Mouse (Mus musculus) hindbrain, embryonic 13.5 days (tissue): ENCODE measurements around the gene Pnrc2. TPM values are rescaled to one million over a fixed set of nuclear protein-coding genes. Genes with fewer than 3 reads are reported as not detected.

Experiments used
- ATAC-seq: fragments of 200-750 bp; cut with Nextera tagmentation; 2 replicates; pipeline ENCODE4 v1.8.0; 2017; ENCODE audit warnings: moderate TSS enrichment; ENCODE audit not compliant: low FRiP score
- H3K27ac ChIP-seq: fragments of 300-500 bp; sonication (generic); 2 replicates; pipeline ENCODE4 v1.5.1; 2015; ENCODE audit warnings: inconsistent platforms, mild to moderate bottlenecking, moderate library complexity
- H3K27me3 ChIP-seq: fragments of 300-500 bp; sonication (generic); 2 replicates; pipeline ENCODE4 v1.6.1; 2015; ENCODE audit warnings: mild to moderate bottlenecking, inconsistent platforms
- H3K36me3 ChIP-seq: fragments of 300-500 bp; sonication (generic); 2 replicates; pipeline ENCODE4 v1.6.1; 2015; ENCODE audit warnings: mild to moderate bottlenecking, inconsistent platforms
- H3K4me1 ChIP-seq: fragments of 300-500 bp; sonication (generic); replicated peaks from 2 replicates; pipeline ENCODE4 v1.6.1; 2015; ENCODE audit warnings: inconsistent platforms
- H3K4me2 ChIP-seq: fragments of 300-500 bp; sonication (generic); 2 replicates; pipeline ENCODE4 v1.6.1; 2015; ENCODE audit warnings: inconsistent platforms, mild to moderate bottlenecking, moderate library complexity
- H3K4me3 ChIP-seq: fragments of 300-500 bp; sonication (generic); 2 replicates; pipeline ENCODE4 v1.5.1; 2015; ENCODE audit warnings: mild to moderate bottlenecking, inconsistent platforms
- H3K9ac ChIP-seq: fragments of 300-500 bp; sonication (generic); 2 replicates; pipeline ENCODE4 v1.6.1; 2015; ENCODE audit warnings: mild to moderate bottlenecking, inconsistent platforms
- H3K9me3 ChIP-seq: fragments of 300-500 bp; sonication (generic); 2 replicates; pipeline ENCODE4 v1.6.1; 2016; ENCODE audit warnings: inconsistent platforms
- WGBS: fragments of 180-500 bp; shearing (Covaris S2); methylation state at CpG from one replicate; pipeline ENCODE4 v1.1.7; 2015; 5-methylcytosine and 5-hydroxymethylcytosine counted together
- polyA plus RNA-seq: library from polyadenylated mRNA; unstranded; fragments of >200 nt; fragmentation: Nextera tagmentation; extraction: Ambion mirVana; gene quantifications from 2 replicates; pipeline ENCODE4 v1.2.1, GENCODE M21; 2015

The Pnrc2 gene
- polyA plus RNA-seq, 1 experiment from 2014 or later = 109 TPM

- H3K4me2 ChIP-seq = peak overlapping the region; percentile 84
- WGBS = 7% methylated on average over 6 of the region's 6 CpGs
- peak overlapping the region; percentile 82 for H3K9ac ChIP-seq
- peak overlapping the region; percentile 93 for H3K4me3 ChIP-seq
- H3K36me3 ChIP-seq = no peaks in the 10 kb centered on the region
- peaks cover 48% of the 10 kb centered on the region for H3K4me1 ChIP-seq
- H3K27ac ChIP-seq = peak overlapping the region; percentile 99
- H3K27me3 ChIP-seq = no peaks in the 10 kb centered on the region
- H3K9me3 ChIP-seq = no peaks in the 10 kb centered on the region
- ATAC-seq = peak; percentile 17; the same call in 1 of the 2 replicates
Measured at GRCm38 (mm10) chr4:135855080-135855479, 18.6 kb downstream of the Pnrc2 start.

- Histone ChIP-seq H3K9ac (peak overlapping the region; percentile 82), H3K9me3 (no peaks in the 10 kb centered on the region), H3K4me2 (peak overlapping the region; percentile 84), H3K27me3 (no peaks in the 10 kb centered on the region), H3K27ac (peak overlapping the region; percentile 99), H3K36me3 (no peaks in the 10 kb centered on the region), H3K4me3 (peak overlapping the region; percentile 93), H3K4me1 (peaks cover 48% of the 10 kb centered on the region)
- WGBS = 76% methylated on average over 11 of the region's 11 CpGs
- no peak for ATAC-seq
Measured at GRCm38 (mm10) chr4:135854630-135855029, 19.0 kb downstream of the Pnrc2 start.

- Histone ChIP-seq H3K9me3 (no peaks in the 10 kb centered on the region), H3K9ac (peak overlapping the region; percentile 43), H3K4me1 (peaks cover 43% of the 10 kb centered on the region), H3K27me3 (no peaks in the 10 kb centered on the region), H3K4me3 (no peak overlapping the region), H3K27ac (peak overlapping the region; percentile 99), H3K4me2 (no peak overlapping the region), H3K36me3 (no peaks in the 10 kb centered on the region)
- ATAC-seq = no peak
- 88% methylated on average over 14 of the region's 14 CpGs for WGBS
Measured at GRCm38 (mm10) chr4:135853987-135854546, 19.6 kb downstream of the Pnrc2 start.

DNA sequence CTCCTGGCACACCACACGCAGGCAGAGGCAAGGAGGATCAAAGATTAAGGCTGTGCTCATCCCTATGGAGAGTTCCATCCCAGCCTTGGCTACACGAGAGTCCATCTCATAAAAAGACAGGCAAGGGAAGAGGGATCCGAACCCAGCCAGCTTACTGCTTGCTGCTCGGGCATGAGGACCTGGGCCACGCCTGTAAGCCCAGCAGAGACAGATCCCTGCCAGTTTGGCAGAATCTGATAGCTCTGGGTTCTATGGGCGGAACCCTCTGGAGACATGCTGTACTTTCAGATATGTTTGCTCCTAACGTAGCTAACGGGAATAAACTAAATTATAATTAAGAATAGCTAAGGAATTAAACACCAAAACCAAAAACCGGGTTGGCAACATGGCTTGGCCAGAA lies 21.7 kb downstream of the Pnrc2 start:
- no peak overlapping the region for H3K4me3 ChIP-seq
- H3K27ac ChIP-seq = no peak overlapping the region
- peaks cover 28% of the 10 kb centered on the region for H3K4me1 ChIP-seq
- no peaks in the 10 kb centered on the region for H3K36me3 ChIP-seq
- no peaks in the 10 kb centered on the region for H3K9me3 ChIP-seq
- no peak overlapping the region for H3K9ac ChIP-seq
- 93% methylated on average over 9 of the region's 9 CpGs for WGBS
- ATAC-seq = no peak
- no peak overlapping the region for H3K4me2 ChIP-seq
- no peaks in the 10 kb centered on the region for H3K27me3 ChIP-seq

DNA sequence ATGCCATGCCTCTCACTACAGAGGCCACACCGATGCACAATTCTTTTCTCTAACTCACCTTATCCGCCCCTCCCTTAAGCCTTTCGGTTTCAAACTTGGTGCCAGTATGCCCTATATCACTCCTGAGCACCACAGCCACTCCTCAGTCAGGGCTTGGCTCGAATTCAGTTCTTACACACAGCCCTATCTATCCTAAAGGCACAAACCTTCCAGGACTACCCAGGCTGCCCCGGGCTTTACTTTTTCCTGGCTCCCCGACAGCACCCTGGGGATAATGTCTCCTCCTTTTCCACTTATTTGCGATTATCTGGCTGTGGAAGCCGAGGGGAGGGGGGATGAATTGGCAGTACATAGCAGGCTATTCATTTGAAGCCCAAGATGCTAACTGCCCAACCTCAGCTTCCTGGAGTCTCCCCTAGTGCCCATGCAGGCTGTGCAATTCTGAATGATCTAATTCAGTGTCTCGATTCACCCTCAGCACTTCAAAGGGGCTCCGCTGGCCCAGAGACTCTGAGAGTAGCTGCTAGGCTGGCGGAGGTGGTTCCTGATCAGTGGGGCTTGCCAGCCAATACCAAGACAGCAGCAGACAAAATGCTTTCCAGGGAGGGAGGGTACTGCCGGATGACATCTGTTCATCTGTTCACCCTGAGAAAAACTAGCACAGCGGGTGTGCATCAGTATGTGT lies 23.1 kb downstream of the Pnrc2 start:
- WGBS = 32% methylated on average over 13 of the region's 13 CpGs
- Histone ChIP-seq H3K27ac (peak overlapping the region; percentile 74), H3K36me3 (no peaks in the 10 kb centered on the region), H3K4me2 (peak overlapping the region; percentile 38), H3K4me1 (peaks cover 28% of the 10 kb centered on the region), H3K9me3 (no peaks in the 10 kb centered on the region), H3K27me3 (no peaks in the 10 kb centered on the region), H3K4me3 (0 out of 2 replicates have a peak overlapping the region, but pooled peaks have one; percentile 8), H3K9ac (peak overlapping the region; percentile 36)
- ATAC-seq = peak; percentile 46; the same call in 1 of the 2 replicates

- ATAC-seq = no peak
- WGBS = 67% methylated on average over 5 of the region's 5 CpGs
- Histone ChIP-seq H3K4me3 (no peak overlapping the region), H3K4me2 (no peak overlapping the region), H3K36me3 (no peaks in the 10 kb centered on the region), H3K27ac (no peak overlapping the region), H3K27me3 (no peaks in the 10 kb centered on the region), H3K9me3 (no peaks in the 10 kb centered on the region), H3K4me1 (peaks cover 15% of the 10 kb centered on the region), H3K9ac (no peak overlapping the region)
Measured at GRCm38 (mm10) chr4:135847581-135847980, 26.1 kb downstream of the Pnrc2 start.

DNA sequence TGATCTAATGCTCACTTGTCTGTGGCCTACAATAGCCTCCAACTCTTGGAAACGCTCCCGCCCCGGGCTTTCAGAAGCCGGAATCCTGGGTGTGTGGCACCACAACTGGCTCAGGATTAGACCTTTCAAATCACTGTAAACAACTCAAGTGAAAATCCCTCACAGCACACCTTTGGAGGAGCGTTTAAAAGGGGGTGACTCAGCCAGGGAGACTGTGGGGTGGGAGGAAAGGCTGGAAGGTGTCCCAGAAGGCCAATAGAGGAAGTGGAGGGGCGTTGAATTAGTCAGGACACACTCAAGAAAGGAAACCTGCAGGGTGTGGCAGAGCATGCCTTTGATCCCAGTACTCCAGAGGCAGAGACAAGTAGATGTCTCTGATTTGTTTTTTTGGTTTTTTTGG lies 29.2 kb downstream of the Pnrc2 start:
- WGBS = 87% methylated on average over 6 of the region's 6 CpGs
- no peaks in the 10 kb centered on the region for H3K27me3 ChIP-seq
- no peaks in the 10 kb centered on the region for H3K4me1 ChIP-seq
- no peaks in the 10 kb centered on the region for H3K9me3 ChIP-seq
- no peak overlapping the region for H3K4me2 ChIP-seq
- no peak overlapping the region for H3K9ac ChIP-seq
- no peaks in the 10 kb centered on the region for H3K36me3 ChIP-seq
- ATAC-seq = no peak
- H3K4me3 ChIP-seq = no peak overlapping the region
- H3K27ac ChIP-seq = no peak overlapping the region

DNA sequence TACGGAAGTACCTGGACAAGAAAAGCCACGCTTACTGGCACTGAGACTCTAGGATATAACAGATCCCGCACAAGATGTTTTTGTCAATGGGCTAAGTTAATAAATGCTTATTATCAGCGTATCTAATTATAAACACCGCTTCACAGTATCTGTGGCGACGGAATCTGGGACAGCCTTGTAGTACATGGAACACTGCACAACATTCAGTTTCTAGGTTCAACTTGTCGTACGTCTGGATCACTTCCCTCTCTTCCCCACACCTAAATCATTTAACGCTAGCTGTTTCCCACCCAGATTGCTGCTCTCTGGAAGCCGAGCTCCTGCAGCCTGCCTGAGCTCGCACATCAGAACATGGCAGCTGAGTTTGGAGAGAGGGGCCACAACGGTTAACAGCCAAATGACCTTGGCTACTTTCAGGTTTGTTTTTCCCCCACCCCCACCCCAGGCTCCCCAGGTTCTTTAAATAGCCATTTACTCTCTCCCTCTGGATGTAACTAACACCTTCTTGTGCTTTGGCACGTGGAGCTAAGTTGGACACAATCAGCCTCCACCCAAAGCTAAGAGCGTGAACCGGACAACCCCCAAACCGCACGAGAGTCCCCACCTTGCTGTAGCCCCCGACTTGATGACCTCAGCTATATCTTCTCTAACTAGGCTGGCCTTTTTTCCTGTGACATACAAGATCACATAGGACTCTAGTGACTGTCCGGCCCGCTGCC lies 34.2 kb downstream of the Pnrc2 start:
- H3K9me3 ChIP-seq = no peaks in the 10 kb centered on the region
- ATAC-seq = no peak
- no peak overlapping the region for H3K4me3 ChIP-seq
- no peak overlapping the region for H3K27ac ChIP-seq
- no peak overlapping the region for H3K4me2 ChIP-seq
- WGBS = 87% methylated on average over 21 of the region's 21 CpGs
- no peaks in the 10 kb centered on the region; the same call in 1 of the 2 replicates for H3K4me1 ChIP-seq
- H3K36me3 ChIP-seq = no peaks in the 10 kb centered on the region
- no peak overlapping the region for H3K9ac ChIP-seq
- H3K27me3 ChIP-seq = no peaks in the 10 kb centered on the region

DNA sequence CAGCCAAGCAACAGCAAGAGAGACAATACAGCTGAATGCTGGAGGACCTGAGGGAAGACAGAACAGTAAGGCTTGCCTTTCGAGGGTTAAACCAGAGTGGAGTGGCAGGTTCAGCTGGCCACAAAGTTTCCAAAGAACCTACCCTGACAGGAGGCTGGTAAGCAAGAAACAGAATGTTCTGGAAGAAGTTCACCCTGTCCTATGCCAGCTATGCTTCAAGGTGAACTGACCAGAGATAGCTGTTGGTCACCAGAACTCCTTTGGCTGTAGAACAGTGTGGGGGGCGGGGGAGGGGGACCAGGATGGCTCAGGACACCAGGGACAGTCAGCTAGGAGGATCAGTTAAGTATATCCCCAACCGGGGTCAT lies 34.7 kb downstream of the Pnrc2 start:
- Histone ChIP-seq H3K9ac (no peak overlapping the region), H3K27ac (no peak overlapping the region), H3K9me3 (no peaks in the 10 kb centered on the region), H3K4me3 (no peak overlapping the region), H3K4me2 (no peak overlapping the region), H3K4me1 (peaks cover 5% of the 10 kb centered on the region), H3K27me3 (no peaks in the 10 kb centered on the region), H3K36me3 (no peaks in the 10 kb centered on the region)
- ATAC-seq = no peak
- 86% methylated on average over 3 of the region's 3 CpGs for WGBS

- Histone ChIP-seq H3K36me3 (no peaks in the 10 kb centered on the region), H3K9ac (no peak overlapping the region), H3K27ac (peak overlapping the region; percentile 85; the same call in 1 of the 2 replicates), H3K4me3 (no peak overlapping the region), H3K4me1 (peaks cover 25% of the 10 kb centered on the region), H3K27me3 (no peaks in the 10 kb centered on the region), H3K9me3 (no peaks in the 10 kb centered on the region), H3K4me2 (no peak overlapping the region)
- ATAC-seq = 0 out of 2 replicates have a peak, but pooled peaks have one; percentile 21
- WGBS = 83% methylated on average over 8 of the region's 8 CpGs
Measured at GRCm38 (mm10) chr4:135834124-135834717, 39.4 kb downstream of the Pnrc2 start.

DNA sequence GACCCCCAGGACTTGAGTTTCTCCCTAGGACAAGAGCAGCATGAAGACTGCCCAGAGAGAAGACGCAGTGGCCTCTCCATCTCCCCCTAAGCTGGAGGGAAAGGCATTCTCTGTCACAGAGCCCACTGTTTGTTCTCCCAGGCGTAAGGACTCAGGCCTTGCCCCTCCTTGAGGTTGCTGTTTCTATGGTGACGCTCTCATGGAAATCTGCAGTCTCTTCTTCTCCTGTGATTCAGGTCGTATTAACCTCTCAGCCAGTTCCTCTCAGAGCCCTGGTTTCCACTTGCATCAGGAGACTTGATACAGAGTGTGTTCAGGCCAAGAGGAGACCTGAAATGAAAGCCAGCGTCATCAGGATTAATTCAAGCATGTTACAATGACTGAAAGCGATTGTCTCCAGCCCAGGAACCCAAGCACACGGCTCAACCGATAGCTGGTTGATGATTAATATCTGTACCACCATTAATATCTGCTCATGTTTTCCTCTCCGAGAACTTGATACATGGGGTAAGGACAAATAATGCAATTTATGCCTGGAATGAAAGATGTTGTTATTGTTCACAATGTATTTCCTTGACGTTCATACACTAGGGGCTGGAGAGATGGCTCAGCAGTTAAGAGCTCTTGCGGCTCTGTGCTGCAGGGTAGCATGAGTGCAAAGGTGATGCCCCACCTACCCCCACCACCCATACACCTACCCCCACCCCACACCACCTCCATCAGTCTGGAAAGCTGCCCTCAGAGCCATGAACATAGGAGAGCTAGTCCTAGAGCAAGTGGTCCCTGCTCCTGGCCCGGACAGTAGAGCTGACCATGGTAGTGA lies 40.1 kb downstream of the Pnrc2 start:
- 0 out of 2 replicates have a peak, but pooled peaks have one; percentile 49 for ATAC-seq
- Histone ChIP-seq H3K36me3 (no peaks in the 10 kb centered on the region), H3K9ac (no peak overlapping the region), H3K27me3 (no peaks in the 10 kb centered on the region), H3K9me3 (no peaks in the 10 kb centered on the region), H3K4me2 (0 out of 2 replicates have a peak overlapping the region, but pooled peaks have one; percentile 6), H3K4me1 (peaks cover 32% of the 10 kb centered on the region), H3K4me3 (no peak overlapping the region), H3K27ac (peak overlapping the region; percentile 85)
- WGBS = 38% methylated on average over 12 of the region's 12 CpGs
